Mouse (Mus musculus) adrenal gland, adult 18-20 months (tissue): ENCODE data around the gene Stard8. TPM values are rescaled to one million over a fixed set of nuclear protein-coding genes. Genes with fewer than 3 reads are reported as not detected.

Experiments used
- total RNA-seq, 2 experiments: library from RNA; stranded (reverse); gene quantifications; 1 replicate in 1 of 2; 2 replicates in 1 of 2; pipeline ENCODE4 v1.2.3; 2021

Stard8 gene
- total RNA-seq, 2 experiments from 2014 or later = 26.4 to 28.4 TPM

Other genes starting within 250 kb of the Stard8 start
- 10 to 100 TPM; 15.0 to 15.6 TPM for gene Ophn1, start 112.2 kb upstream of the Stard8 start, total RNA-seq
- gene Yipf6, start 66.9 kb upstream of the Stard8 start, total RNA-seq = 10 to 100 TPM; 48.2 to 57.6 TPM
- gene Efnb1, start 132.9 kb downstream of the Stard8 start, total RNA-seq = 10 to 100 TPM; 53.1 to 65.4 TPM